ENCODE assay signal across 8 mouse cellular contexts in genomic region chr6:127266813-127267165, GRCm38 (mm10).
DNase-seq lines count a peak whose midpoint lies in the region; ATAC-seq and TF ChIP-seq lines count a peak whose summit lies in the region.

No protein-coding gene starts in this region.

- H3K4me1 ChIP-seq in midbrain, embryonic 10.5 days: peaks cover 24% of the 10 kb centered on the region
- H3K4me1 ChIP-seq in midbrain, embryonic 11.5 days (ENCODE audit: control insufficient read depth, insufficient read depth, low read length): peaks cover 4% of the 10 kb centered on the region; the same call in 1 of the 2 replicates

- peak overlapping the region; percentile 81 for H3K27ac ChIP-seq in midbrain, embryonic 10.5 days (replicated peaks)
- no peak overlapping the region for H3K27ac ChIP-seq in midbrain, embryonic 11.5 days (ENCODE audit: low read depth, low read length)

- 46% methylated on average over 10 of the region's 10 CpGs for WGBS in midbrain, embryonic 10.5 days
- 42% methylated on average over 10 of the region's 10 CpGs for WGBS in midbrain, embryonic 11.5 days

- no peak overlapping the region; the same call in 1 of the 2 replicates for H3K9ac ChIP-seq in midbrain, embryonic 11.5 days (ENCODE audit: low read length)

- peak; percentile 48; the same call in 1 of the 2 replicates for TF ChIP-seq CTCF in brain, embryonic 14.5 days (IDR thresholded peaks at IDR 0.05; ENCODE audit: borderline replicate concordance, extremely low read depth, insufficient read depth, insufficient read length)

- no peak for TF ChIP-seq POLR2A in brain, embryonic 14.5 days (IDR thresholded peaks at IDR 0.05; ENCODE audit: borderline replicate concordance, extremely low read depth, insufficient read depth, insufficient read length, poor library complexity, severe bottlenecking)

- peak; percentile 51 for DNase-seq in midbrain, embryonic 10.5 days (ENCODE audit: low spot score)
- no peak for DNase-seq in midbrain, embryonic 11.5 days (ENCODE audit: low spot score, missing footprints)
- DNase-seq in brain, embryonic 14.5 days (ENCODE audit: low read depth): peak; percentile 47
- peak; percentile 52 for DNase-seq in kidney, postnatal 10 days
- peak; percentile 16 for DNase-seq in lung, postnatal 14 days
- peak; percentile 49 to 79 for DNase-seq in spleen, postnatal 4 days (ENCODE audit: low spot score in 2 of 2)
- no peak for DNase-seq in urinary bladder, postnatal 25 days (ENCODE audit: low spot score)

- peaks cover 24% of the 10 kb centered on the region for H3K27me3 ChIP-seq in midbrain, embryonic 10.5 days (ENCODE audit: low read depth, poor library complexity, severe bottlenecking)
- no peaks in the 10 kb centered on the region for H3K27me3 ChIP-seq in midbrain, embryonic 11.5 days (ENCODE audit: control insufficient read depth, insufficient read depth, low read length)

- H3K9me3 ChIP-seq in midbrain, embryonic 10.5 days (replicated peaks): peaks cover 5% of the 10 kb centered on the region; the same call in 1 of the 2 replicates
- H3K9me3 ChIP-seq in midbrain, embryonic 11.5 days (ENCODE audit: control insufficient read depth, low read length): peaks cover 3% of the 10 kb centered on the region; the same call in 1 of the 2 replicates

- no peak overlapping the region; the same call in 1 of the 2 replicates for H3K4me2 ChIP-seq in midbrain, embryonic 11.5 days

- H3K4me3 ChIP-seq in midbrain, embryonic 10.5 days: peak overlapping the region; percentile 49
- H3K4me3 ChIP-seq in midbrain, embryonic 11.5 days (ENCODE audit: low read depth, low read length): no peak overlapping the region

- no peaks in the 10 kb centered on the region for H3K36me3 ChIP-seq in midbrain, embryonic 10.5 days
- no peaks in the 10 kb centered on the region for H3K36me3 ChIP-seq in midbrain, embryonic 11.5 days (ENCODE audit: control insufficient read depth, insufficient read depth, low read length)

- ATAC-seq in midbrain, embryonic 11.5 days (ENCODE audit: low FRiP score): no peak
- peak; percentile 17 for ATAC-seq in granulocyte monocyte progenitor cell, adult 5-6 weeks (replicated peaks; ENCODE audit: poor library complexity, severe bottlenecking)

Comparison
In these comparisons a context has a peak if more than half of its experiments do, and no peak if none do; other contexts are left out.
1. DNase-seq: peak in midbrain, embryonic 10.5 days (single experiment), brain, embryonic 14.5 days (single experiment), kidney, postnatal 10 days (single experiment), lung, postnatal 14 days (single experiment) and spleen, postnatal 4 days (2 of 2); none in midbrain, embryonic 11.5 days (single experiment) and urinary bladder, postnatal 25 days (single experiment).